In genomic region chr1:92086277-92086813, GRCm38 (mm10) we compare ENCODE assay signal across 13 mouse cellular contexts.
DNase-seq lines count a peak whose midpoint lies in the region; ATAC-seq and TF ChIP-seq lines count a peak whose summit lies in the region.
"Had no signal": no experiment of that assay in that cellular context is flagged by ENCODE, and none has a peak within 500 bp of the region (broad histone marks: within the 10 kb centered on the region; RNA-seq: fewer than 3 reads in every experiment).

No protein-coding gene starts in this region.

- WGBS in forebrain, embryonic 12.5 days, result 43% methylated on average over 1 of the region's 1 CpGs
- 42% methylated on average over 1 of the region's 1 CpGs for WGBS in forebrain, postnatal 0 days
- 8% methylated on average over 1 of the region's 1 CpGs for WGBS in lung, embryonic 14.5 days
- 39% methylated on average over 1 of the region's 1 CpGs for WGBS in limb, embryonic 12.5 days

- H3K4me3 ChIP-seq in forebrain, embryonic 12.5 days (replicated peaks), result no peak overlapping the region
- no peak overlapping the region for H3K4me3 ChIP-seq in forebrain, postnatal 0 days (ENCODE audit: low read depth, low read length)
- H3K4me3 ChIP-seq in lung, embryonic 14.5 days (ENCODE audit: low read depth, low read length), result no peak overlapping the region
- no peak overlapping the region for H3K4me3 ChIP-seq in limb, embryonic 12.5 days (replicated peaks)
- H3K4me3 ChIP-seq: liver, embryonic 15.5 days; midbrain, embryonic 15.5 days had no signal

- DNase-seq in forebrain, postnatal 0 days, result no peak
- DNase-seq in lung, embryonic 14.5 days, result peak; percentile 20
- DNase-seq in lung, postnatal 14 days, result no peak
- DNase-seq in left cerebral cortex, adult 9 months (ENCODE audit: low spot score in 2 of 2), result no peak
- DNase-seq in right cerebral cortex, adult 2 months (ENCODE audit: low spot score in 2 of 2), result no peak
- DNase-seq: cerebellum, adult 11-12 months; heart, postnatal 10 days; kidney, adult 2 months had no signal

- H3K9ac ChIP-seq in forebrain, embryonic 12.5 days, result no peak overlapping the region
- H3K9ac ChIP-seq in forebrain, postnatal 0 days, result no peak overlapping the region
- no peak overlapping the region for H3K9ac ChIP-seq in lung, embryonic 14.5 days
- H3K9ac ChIP-seq in limb, embryonic 12.5 days (replicated peaks), result no peak overlapping the region
- H3K9ac ChIP-seq: liver, embryonic 15.5 days; midbrain, embryonic 15.5 days had no signal

- H3K4me2 ChIP-seq in forebrain, embryonic 12.5 days, result no peak overlapping the region
- H3K4me2 ChIP-seq in forebrain, postnatal 0 days (ENCODE audit: low read depth), result no peak overlapping the region
- no peak overlapping the region for H3K4me2 ChIP-seq in lung, embryonic 14.5 days
- no peak overlapping the region for H3K4me2 ChIP-seq in limb, embryonic 12.5 days
- H3K4me2 ChIP-seq: liver, embryonic 15.5 days; midbrain, embryonic 15.5 days had no signal

- H3K27me3 ChIP-seq in forebrain, embryonic 12.5 days, result no peaks in the 10 kb centered on the region
- no peaks in the 10 kb centered on the region for H3K27me3 ChIP-seq in forebrain, postnatal 0 days (ENCODE audit: insufficient read depth, low read length)
- no peaks in the 10 kb centered on the region for H3K27me3 ChIP-seq in lung, embryonic 14.5 days (ENCODE audit: insufficient read depth, low read length)
- H3K27me3 ChIP-seq in limb, embryonic 12.5 days, result no peaks in the 10 kb centered on the region
- H3K27me3 ChIP-seq: liver, embryonic 15.5 days; midbrain, embryonic 15.5 days had no signal

- no peak for TF ChIP-seq CTCF in forebrain, postnatal 0 days (IDR thresholded peaks at IDR 0.05; ENCODE audit: low read depth)
- TF ChIP-seq CTCF in lung, embryonic 14.5 days (IDR thresholded peaks at IDR 0.05; ENCODE audit: low read depth), result no peak

- H3K9me3 ChIP-seq in forebrain, embryonic 12.5 days, result no peaks in the 10 kb centered on the region
- no peaks in the 10 kb centered on the region for H3K9me3 ChIP-seq in forebrain, postnatal 0 days (ENCODE audit: low read length)
- no peaks in the 10 kb centered on the region for H3K9me3 ChIP-seq in lung, embryonic 14.5 days (ENCODE audit: low read depth, low read length)
- no peaks in the 10 kb centered on the region for H3K9me3 ChIP-seq in limb, embryonic 12.5 days
- H3K9me3 ChIP-seq: liver, embryonic 15.5 days; midbrain, embryonic 15.5 days had no signal

- H3K27ac ChIP-seq in forebrain, embryonic 12.5 days, result peak overlapping the region; percentile 36; the same call in 1 of the 2 replicates
- H3K27ac ChIP-seq in forebrain, postnatal 0 days (ENCODE audit: low read depth, low read length), result no peak overlapping the region
- no peak overlapping the region for H3K27ac ChIP-seq in lung, embryonic 14.5 days (ENCODE audit: low read depth)
- H3K27ac ChIP-seq in limb, embryonic 12.5 days, result peak overlapping the region; percentile 57; the same call in 1 of the 2 replicates
- H3K27ac ChIP-seq: liver, embryonic 15.5 days; midbrain, embryonic 15.5 days had no signal

- peaks cover 28% of the 10 kb centered on the region for H3K4me1 ChIP-seq in forebrain, embryonic 12.5 days
- H3K4me1 ChIP-seq in forebrain, postnatal 0 days (ENCODE audit: insufficient read depth), result no peaks in the 10 kb centered on the region; the same call in 1 of the 2 replicates
- no peaks in the 10 kb centered on the region for H3K4me1 ChIP-seq in lung, embryonic 14.5 days (ENCODE audit: insufficient read depth)
- H3K4me1 ChIP-seq in limb, embryonic 12.5 days (replicated peaks), result peaks cover 54% of the 10 kb centered on the region

- H3K36me3 ChIP-seq in forebrain, embryonic 12.5 days (replicated peaks), result no peaks in the 10 kb centered on the region
- no peaks in the 10 kb centered on the region for H3K36me3 ChIP-seq in forebrain, postnatal 0 days (ENCODE audit: insufficient read depth)
- H3K36me3 ChIP-seq in lung, embryonic 14.5 days (ENCODE audit: insufficient read depth), result no peaks in the 10 kb centered on the region
- no peaks in the 10 kb centered on the region; the same call in 1 of the 2 replicates for H3K36me3 ChIP-seq in limb, embryonic 12.5 days
- H3K36me3 ChIP-seq: liver, embryonic 15.5 days; midbrain, embryonic 15.5 days had no signal

- no peak for ATAC-seq in forebrain, embryonic 12.5 days (ENCODE audit: low FRiP score)
- no peak for ATAC-seq in forebrain, postnatal 0 days
- no peak for ATAC-seq in lung, embryonic 14.5 days (ENCODE audit: insufficient read depth)
- peak; percentile 32 for ATAC-seq in activated CD4-positive, CD25-positive, alpha-beta regulatory T cell, adult 4 months
- ATAC-seq in limb, embryonic 12.5 days (ENCODE audit: insufficient number of reproducible peaks, insufficient read depth, low FRiP score, low TSS enrichment, low read depth), result peak; percentile 54; the same call in 1 of the 2 replicates
- ATAC-seq: midbrain, embryonic 15.5 days had no signal

Comparison
In these comparisons a context has a peak if more than half of its experiments do, and no peak if none do; other contexts are left out.
1. H3K27ac ChIP-seq: peak in forebrain, embryonic 12.5 days (single experiment) and limb, embryonic 12.5 days (single experiment); none in forebrain, postnatal 0 days (single experiment) and lung, embryonic 14.5 days (single experiment).
2. ATAC-seq: peak in activated CD4-positive, CD25-positive, alpha-beta regulatory T cell, adult 4 months (single experiment) and limb, embryonic 12.5 days (single experiment); none in forebrain, embryonic 12.5 days (single experiment), forebrain, postnatal 0 days (single experiment) and lung, embryonic 14.5 days (single experiment).